51 mouse cellular contexts compared by ENCODE assay signal in genomic region chr19:47206126-47206525, GRCm38 (mm10). TPM values are rescaled to one million over a fixed set of nuclear protein-coding genes. Genes with fewer than 3 reads are reported as not detected.
"Had no signal": no experiment of that assay in that cellular context is flagged by ENCODE, and none has a peak within 500 bp of the region (broad histone marks: within the 10 kb centered on the region; RNA-seq: fewer than 3 reads in every experiment).

No protein-coding gene starts in this region.

- H3K27ac ChIP-seq: heart, embryonic 13.5 days; heart, embryonic 15.5 days; hindbrain, embryonic 10.5 days; hindbrain, embryonic 12.5 days; hindbrain, embryonic 13.5 days; hindbrain, embryonic 14.5 days; hindbrain, embryonic 15.5 days; hindbrain, postnatal 0 days; intestine, embryonic 15.5 days; kidney, embryonic 15.5 days; kidney, postnatal 0 days; left cerebral cortex, adult 2 months had no signal

- H3K9ac ChIP-seq: heart, embryonic 12.5 days; heart, embryonic 13.5 days; heart, embryonic 15.5 days; hindbrain, embryonic 12.5 days; hindbrain, embryonic 13.5 days; hindbrain, embryonic 14.5 days; hindbrain, embryonic 15.5 days; intestine, embryonic 15.5 days; kidney, embryonic 15.5 days had no signal

- H3K4me3 ChIP-seq: heart, embryonic 12.5 days; heart, embryonic 13.5 days; heart, embryonic 15.5 days; hindbrain, embryonic 10.5 days; hindbrain, embryonic 12.5 days; hindbrain, embryonic 13.5 days; hindbrain, embryonic 15.5 days; intestine, embryonic 15.5 days; kidney, embryonic 15.5 days; layer of hippocampus, adult 2 months; left cerebral cortex, adult 2 months had no signal

- H3K4me2 ChIP-seq: heart, embryonic 12.5 days; heart, embryonic 13.5 days; heart, embryonic 15.5 days; hindbrain, embryonic 12.5 days; hindbrain, embryonic 13.5 days; hindbrain, embryonic 14.5 days; hindbrain, embryonic 15.5 days; intestine, embryonic 15.5 days; kidney, embryonic 15.5 days had no signal

- H3K9me3 ChIP-seq: heart, embryonic 13.5 days; heart, embryonic 15.5 days; hindbrain, embryonic 10.5 days; hindbrain, embryonic 12.5 days; hindbrain, embryonic 13.5 days; hindbrain, embryonic 15.5 days; intestine, embryonic 15.5 days; kidney, embryonic 15.5 days had no signal

- ATAC-seq: hindbrain, embryonic 16.5 days; hindbrain, postnatal 0 days; inflammation-experienced regulatory T-cells, adult 6 months; intestine, embryonic 15.5 days; intestine, embryonic 16.5 days; intestine, postnatal 0 days had no signal

- H3K27me3 ChIP-seq: heart, embryonic 13.5 days; heart, embryonic 15.5 days; hindbrain, embryonic 12.5 days; hindbrain, embryonic 13.5 days; hindbrain, embryonic 15.5 days; intestine, embryonic 15.5 days; kidney, embryonic 15.5 days had no signal

- DNase-seq: heart, postnatal 10 days; heart, postnatal 14 days; heart, postnatal 36 days; heart, postnatal 4 days; kidney, adult 11 months; kidney, adult 18-20 months; kidney, adult 2 months; kidney, adult 8-10 months; kidney, adult 9 months; kidney, postnatal 10 days; kidney, postnatal 14 days; kidney, postnatal 25 days; kidney, postnatal 36 days; kidney, postnatal 4 days; layer of hippocampus, adult 9-11 months; layer of hippocampus, postnatal 36 days had no signal

- H3K36me3 ChIP-seq: heart, embryonic 12.5 days; heart, embryonic 13.5 days; heart, embryonic 15.5 days; hindbrain, embryonic 10.5 days; hindbrain, embryonic 12.5 days; hindbrain, embryonic 13.5 days; hindbrain, embryonic 15.5 days; intestine, embryonic 15.5 days; kidney, embryonic 15.5 days had no signal

- H3K4me1 ChIP-seq: heart, embryonic 15.5 days; hindbrain, embryonic 15.5 days had no signal

RNA-seq across cellular contexts. Expression of gene Neurl1a, which starts 27.5 kb away (rescaled TPM):
- total RNA-seq: hematopoietic stem cell, adult 5-6 weeks had no signal

RNA-seq across cellular contexts. Expression of gene Calhm3, which starts 48.6 kb away (rescaled TPM):
- total RNA-seq: heart, postnatal 10 days; heart, postnatal 14 days; heart, postnatal 25 days; heart, postnatal 36 days; heart, postnatal 4 days; hematopoietic stem cell, adult 5-6 weeks; hindbrain, postnatal 0 days; layer of hippocampus, adult 18-20 months; layer of hippocampus, adult 2 months; layer of hippocampus, adult 8-10 months; layer of hippocampus, postnatal 10 days; layer of hippocampus, postnatal 14 days; layer of hippocampus, postnatal 25 days; layer of hippocampus, postnatal 36 days; left cerebral cortex, adult 18-20 months; left cerebral cortex, adult 2 months; left cerebral cortex, adult 8-10 months had no signal
- polyA plus RNA-seq: heart, embryonic 12.5 days; heart, embryonic 13.5 days; heart, embryonic 14.5 days; heart, embryonic 15.5 days; heart, embryonic 16.5 days; heart, postnatal 0 days; hindbrain, embryonic 10.5 days; hindbrain, embryonic 11.5 days; hindbrain, embryonic 12.5 days; hindbrain, embryonic 13.5 days; hindbrain, embryonic 14.5 days; hindbrain, embryonic 15.5 days; hindbrain, embryonic 16.5 days; hindbrain, postnatal 0 days; inflammation-experienced regulatory T-cells, adult 6 months; intestine, embryonic 14.5 days; kidney, adult 2 months; kidney, embryonic 14.5 days; kidney, embryonic 15.5 days; kidney, embryonic 16.5 days; kidney, postnatal 0 days; large intestine, adult 2 months had no signal
